Mouse (Mus musculus) heart, postnatal 0 days (tissue): ENCODE results near the gene Luzp2.

Experiments used
- CTCF ChIP-seq: IDR thresholded peaks from 2 replicates; pipeline ENCODE4 v1.5.1; 2016; ENCODE audit warnings: antibody characterized with exemption, control low read depth, low read depth
- EP300 ChIP-seq: IDR thresholded peaks from 2 replicates; pipeline ENCODE4 v1.6.1; 2016; ENCODE audit warnings: antibody characterized with exemption, low read depth

DNA sequence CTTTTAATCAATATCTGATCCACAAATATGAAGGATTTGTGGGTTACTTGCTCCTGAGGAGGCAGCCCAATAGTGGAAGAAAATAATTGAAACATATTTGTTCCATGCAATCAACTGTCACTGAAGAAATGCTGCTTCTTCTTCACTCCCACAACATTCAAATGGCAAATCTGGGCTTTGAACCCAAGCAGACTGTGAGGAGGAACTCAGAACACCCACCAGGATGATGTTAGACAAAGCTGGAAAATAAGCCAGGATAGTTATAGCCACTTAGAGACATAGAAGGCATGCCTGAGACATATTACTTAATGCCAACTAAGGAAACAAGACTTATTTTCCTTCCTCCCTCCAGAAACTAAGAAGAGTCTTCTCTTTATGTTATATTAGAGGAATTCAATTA lies 47.8 kb upstream of the Luzp2 start:
- TF ChIP-seq CTCF (no peak), EP300 (no peak)
